Mouse (Mus musculus): ENCODE measurements around the gene Abcb8.
A peak's percentile ranks its signal among the peaks of the same experiment; 100 is the strongest.

Abcb8 gene

GRCm38 (mm10) chr5:24427285-24427633 is 33.8 kb downstream of the Abcb8 start:
- no peak for DNase-seq

DNA sequence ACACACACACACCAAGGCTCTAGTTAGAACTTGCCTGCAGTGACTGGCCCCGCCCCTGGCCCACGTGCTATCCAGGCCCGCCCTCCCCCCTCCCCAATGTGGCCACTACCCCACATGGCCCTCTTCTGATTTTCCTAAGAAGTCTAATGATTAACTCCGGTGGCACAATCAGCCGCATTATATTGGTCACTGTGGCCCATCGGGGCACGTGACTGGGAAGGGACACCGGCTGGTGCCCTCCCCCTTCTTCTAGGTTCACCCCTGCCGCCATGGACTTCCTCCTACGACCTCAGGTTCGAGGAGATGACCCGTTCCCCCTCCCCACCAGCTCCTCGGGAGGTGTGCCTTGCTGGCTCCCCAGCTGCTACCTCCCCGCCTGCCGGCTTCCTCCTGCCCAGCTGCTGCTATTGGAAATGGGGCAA is 34.5 kb downstream of the Abcb8 start:
- no peak for DNase-seq

- DNase-seq: no peak
Measured at GRCm38 (mm10) chr5:24428596-24428995, 35.1 kb downstream of the Abcb8 start.

GRCm38 (mm10) chr5:24433993-24434392 is 40.5 kb downstream of the Abcb8 start:
- DNase-seq: no peak

- no peak for DNase-seq
Measured at GRCm38 (mm10) chr5:24441187-24441586, 47.7 kb downstream of the Abcb8 start.

GRCm38 (mm10) chr5:24442029-24442428 is 48.6 kb downstream of the Abcb8 start:
- DNase-seq: no peak

GRCm38 (mm10) chr5:24443204-24443603 is 49.7 kb downstream of the Abcb8 start:
- peak; percentile 44 for DNase-seq

GRCm38 (mm10) chr5:24443927-24444326 is 50.5 kb downstream of the Abcb8 start:
- peak; percentile 57 for DNase-seq

GRCm38 (mm10) chr5:24444746-24445427 is 51.4 kb downstream of the Abcb8 start, which contains the start of gene Fastk:
Fastk (minus strand) TSS chr5:24445287.
- peak; percentile 93 for DNase-seq

DNA sequence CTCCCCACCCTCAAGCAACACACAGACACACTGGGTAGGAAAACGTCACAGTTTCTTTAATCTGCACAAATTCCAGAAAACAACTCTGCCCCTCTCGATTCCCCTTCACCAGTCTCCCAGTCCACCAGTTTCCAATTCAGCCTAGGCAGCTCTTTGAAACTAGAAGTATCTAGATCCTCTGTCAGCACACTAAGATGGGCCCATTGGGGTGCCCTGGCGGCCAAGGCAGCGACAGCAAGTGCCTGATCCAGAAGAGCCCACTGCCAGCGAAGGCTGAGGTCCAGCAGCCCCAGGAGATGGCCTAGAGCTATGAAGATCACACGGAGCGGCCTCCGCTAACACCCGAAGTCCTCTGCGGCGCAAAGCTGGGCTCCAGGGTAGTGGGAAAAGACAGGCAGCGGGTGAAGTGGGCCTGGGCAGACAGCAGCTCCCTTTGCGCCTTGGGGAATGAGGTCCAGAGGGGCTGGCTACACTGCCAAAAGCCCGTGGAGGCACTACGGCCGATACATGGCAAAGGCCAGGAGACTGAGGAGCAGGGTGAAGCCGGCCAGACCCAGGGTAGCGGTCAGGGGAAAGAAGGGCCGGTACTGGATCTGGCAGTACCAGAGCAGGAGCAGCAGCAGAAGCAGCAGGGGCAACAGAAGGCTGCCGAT is 52.1 kb downstream of the Abcb8 start:
- DNase-seq: no peak

GRCm38 (mm10) chr5:24446630-24447029 is 53.2 kb downstream of the Abcb8 start:
- peak; percentile 64 for DNase-seq

DNA sequence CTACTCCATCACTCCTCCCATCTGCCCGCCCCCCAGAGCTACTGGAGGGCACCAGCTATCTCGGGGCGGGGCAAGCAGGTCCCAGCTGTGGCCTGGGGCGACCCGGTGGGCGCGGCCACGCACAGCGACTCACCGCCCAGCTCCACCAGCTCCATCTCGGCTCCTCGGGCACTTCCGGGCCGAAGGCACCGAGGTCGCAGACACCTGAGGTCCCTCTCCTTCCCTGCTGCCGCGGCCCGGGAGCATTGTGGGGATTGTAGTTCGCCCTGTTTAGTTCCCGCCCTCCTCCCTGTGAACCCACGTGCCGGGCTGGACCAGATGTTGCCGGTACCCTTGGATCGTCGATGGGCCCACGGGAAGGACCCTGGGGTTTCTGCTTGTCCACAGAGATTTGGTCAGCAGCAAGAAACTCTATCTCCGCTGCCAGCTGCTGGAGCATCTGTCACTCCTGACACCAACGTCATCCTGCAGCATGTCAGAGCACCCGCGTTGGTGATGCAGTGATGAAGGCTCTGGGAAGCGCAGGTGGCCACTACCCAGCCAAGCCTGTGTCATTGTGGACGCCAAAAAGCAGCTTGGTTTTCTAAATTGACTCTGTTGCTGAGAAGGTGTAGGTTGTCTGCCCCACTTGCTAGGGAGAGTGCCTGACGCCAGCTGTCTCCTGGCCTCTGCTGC is 54.3 kb downstream of the Abcb8 start, which contains the start of gene Tmub1:
Tmub1 (minus strand) TSS at position 231 of the 675 bp plus-strand sequence.
- peak; percentile 87 for DNase-seq

DNA sequence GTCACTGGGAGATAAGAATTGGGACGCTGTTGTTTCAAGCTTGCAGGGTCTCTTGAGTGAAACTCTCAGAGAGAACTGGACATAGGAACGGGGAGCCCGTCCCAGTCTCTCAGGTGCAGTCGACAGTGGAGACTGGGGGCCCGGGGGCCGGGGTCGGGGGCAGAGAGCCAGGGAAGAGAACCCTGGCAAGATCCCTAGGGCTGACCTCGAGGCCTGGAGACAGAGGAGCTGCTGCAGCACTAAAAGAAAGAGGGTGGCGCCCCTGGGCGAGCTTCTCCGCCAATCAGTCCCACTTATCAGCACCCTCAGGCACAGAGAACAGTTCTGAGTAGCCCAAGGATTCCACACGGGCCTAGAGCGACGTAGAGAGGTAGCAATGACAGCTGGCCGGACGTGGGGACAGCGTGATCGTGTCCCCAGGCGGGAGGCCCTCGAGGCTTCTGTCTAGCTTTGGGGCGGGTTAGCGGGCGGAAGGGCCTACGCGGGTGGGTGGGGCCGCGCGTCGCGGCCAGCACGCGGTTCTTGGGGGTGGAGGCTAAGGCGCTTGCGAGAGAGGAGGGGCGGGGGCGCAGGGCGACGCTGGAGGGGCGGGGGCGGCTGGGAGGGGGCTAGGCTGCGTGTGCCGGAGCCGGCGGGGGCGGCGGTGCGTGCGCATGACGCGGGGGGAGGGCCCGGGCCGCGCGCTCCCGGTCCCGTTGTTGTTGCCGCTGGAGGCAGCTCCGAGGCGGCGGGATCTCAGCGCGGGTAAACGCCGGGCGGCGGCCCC is 58.0 kb downstream of the Abcb8 start:
- DNase-seq: peak; percentile 83

DNA sequence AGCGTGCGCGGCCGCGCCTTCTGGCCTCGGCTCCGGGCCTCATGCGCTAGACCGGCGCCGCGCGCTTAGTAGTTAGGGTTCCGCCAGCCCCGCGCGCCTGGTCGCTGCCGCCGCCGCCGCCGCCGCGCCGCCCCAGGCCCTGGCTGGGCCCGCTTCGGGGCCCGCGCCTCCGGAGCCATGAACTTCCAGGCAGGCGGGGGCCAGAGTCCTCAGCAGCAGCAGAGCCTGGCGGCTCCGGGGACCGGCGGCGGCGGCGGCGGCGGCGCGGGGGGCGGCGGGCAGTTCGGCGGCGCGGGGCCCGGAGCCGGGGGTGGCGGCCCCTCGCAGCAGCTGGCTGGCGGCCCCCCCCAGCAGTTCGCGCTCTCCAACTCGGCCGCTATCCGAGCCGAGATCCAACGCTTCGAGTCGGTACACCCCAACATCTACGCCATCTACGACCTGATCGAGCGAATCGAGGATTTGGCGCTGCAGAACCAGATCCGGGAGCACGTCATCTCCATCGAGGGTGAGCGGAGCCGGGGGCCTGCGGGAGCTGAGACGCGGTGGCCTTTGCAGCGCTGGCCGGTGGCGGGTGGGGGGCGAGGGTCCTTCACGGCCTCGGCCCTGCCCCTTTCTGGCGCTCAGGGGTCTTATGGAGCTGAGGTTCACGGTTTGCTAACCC is 58.7 kb downstream of the Abcb8 start, which contains the start of gene Agap3:
Agap3 (plus strand) TSS at position 148 of the 661 bp plus-strand sequence.
- DNase-seq: no peak

DNA sequence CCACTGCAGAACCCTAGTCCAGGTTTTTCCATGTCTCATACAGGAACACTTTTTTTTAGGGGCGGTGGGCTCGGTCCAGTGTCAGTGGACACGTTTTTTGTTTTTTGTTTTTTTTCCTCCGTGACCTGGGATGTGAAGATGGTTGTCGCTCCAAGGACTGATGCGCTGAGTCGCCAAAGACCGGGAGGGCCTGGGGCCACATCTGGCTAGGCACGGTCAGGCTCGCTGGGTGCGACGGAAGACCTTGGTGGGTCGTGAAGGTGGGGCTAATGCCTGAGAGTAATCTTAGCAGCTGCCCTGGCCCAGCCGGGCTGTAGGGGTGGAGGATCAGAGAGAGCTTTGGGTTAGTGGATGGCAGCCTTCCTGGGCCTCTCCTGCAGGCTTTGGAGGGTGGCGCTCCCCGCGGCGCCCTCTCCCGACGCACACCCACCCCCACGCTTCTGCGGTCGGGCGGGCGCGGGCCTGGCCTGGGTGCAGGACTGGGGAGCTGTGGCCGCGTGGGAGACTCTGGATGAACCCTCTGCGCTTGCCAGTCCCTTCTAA is 59.3 kb downstream of the Abcb8 start:
- DNase-seq: peak; percentile 75

GRCm38 (mm10) chr5:24453283-24453984 is 60.0 kb downstream of the Abcb8 start:
- peak; percentile 91 for DNase-seq

GRCm38 (mm10) chr5:24453985-24454303 is 60.5 kb downstream of the Abcb8 start:
- no peak for DNase-seq

GRCm38 (mm10) chr5:24455076-24455475 is 61.6 kb downstream of the Abcb8 start:
- no peak for DNase-seq

- DNase-seq: no peak
Measured at GRCm38 (mm10) chr5:24455613-24456012, 62.1 kb downstream of the Abcb8 start.

Data from cerebellum, adult 9-10 months (tissue).